Mouse (Mus musculus): Measurements from ENCODE around the gene Ush1g. TPM values are rescaled to one million over a fixed set of nuclear protein-coding genes. Genes with fewer than 3 reads are reported as not detected.

Ush1g gene
- polyA plus RNA-seq, 1 experiment from 2014 or later, result not detected

DNA sequence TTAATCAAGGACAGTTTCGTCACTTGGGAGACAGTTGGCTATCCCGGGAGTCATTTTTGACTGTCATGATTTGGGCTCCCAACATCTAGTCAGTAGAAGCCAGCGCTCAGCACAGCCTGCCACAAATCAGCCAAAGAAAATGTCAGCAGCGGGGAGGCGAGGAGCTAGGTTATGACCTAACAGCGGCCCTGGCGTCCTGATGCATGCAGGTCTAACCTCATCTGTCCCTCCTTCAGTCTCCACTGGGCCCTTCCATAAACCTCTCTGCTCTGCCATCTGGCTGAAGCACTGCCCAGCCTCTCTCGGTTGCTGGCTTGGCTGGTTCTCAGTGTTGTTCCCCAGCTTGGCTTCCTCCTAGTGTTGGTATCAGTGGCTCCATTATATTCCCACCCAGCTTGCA lies 39.5 kb downstream of the Ush1g start:
- no peak overlapping the region for H3K4me2 ChIP-seq (ENCODE audit: low read length)
- no peaks in the 10 kb centered on the region; the same call in 1 of the 2 replicates for H3K4me1 ChIP-seq (ENCODE audit: control insufficient read depth, insufficient read depth, low read length)
- H3K27ac ChIP-seq (ENCODE audit: low read depth, low read length), result no peak overlapping the region
- ATAC-seq (no peak), DNase-seq (ENCODE audit: low spot score) (no peak)
- no peaks in the 10 kb centered on the region for H3K9me3 ChIP-seq (replicated peaks; ENCODE audit: control insufficient read depth, low read length)
- H3K27me3 ChIP-seq (replicated peaks; ENCODE audit: control insufficient read depth, insufficient read depth, low read length), result no peaks in the 10 kb centered on the region
- 80% methylated on average over 8 of the region's 8 CpGs for WGBS
- no peak overlapping the region for H3K9ac ChIP-seq (ENCODE audit: low read length)
- H3K4me3 ChIP-seq (ENCODE audit: low read depth, low read length), result no peak overlapping the region
- H3K36me3 ChIP-seq (ENCODE audit: control insufficient read depth, insufficient read depth, low read length), result no peaks in the 10 kb centered on the region

DNA sequence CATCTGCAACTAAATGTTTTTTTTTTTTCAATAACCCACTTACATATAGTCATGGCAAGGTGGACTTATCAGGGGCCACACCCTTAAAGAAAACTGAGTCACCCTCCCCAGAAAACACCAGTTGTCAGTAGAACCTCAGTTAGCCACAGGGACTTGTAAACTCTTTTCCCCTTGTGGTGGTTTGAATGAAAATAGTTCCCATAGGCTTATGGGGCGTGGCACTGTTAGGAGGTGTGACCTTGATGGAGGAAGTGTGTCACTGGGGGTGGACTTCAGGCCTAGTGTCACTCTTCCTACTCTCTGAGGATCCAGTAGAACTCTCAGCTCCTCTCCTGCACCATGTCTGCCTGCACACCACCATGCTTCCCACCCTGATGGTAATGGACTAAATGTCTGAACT lies 42.1 kb downstream of the Ush1g start:
- Histone ChIP-seq H3K4me1 (ENCODE audit: control insufficient read depth, insufficient read depth, low read length) (peaks cover 5% of the 10 kb centered on the region; the same call in 1 of the 2 replicates), H3K36me3 (ENCODE audit: control insufficient read depth, insufficient read depth, low read length) (no peaks in the 10 kb centered on the region), H3K4me3 (ENCODE audit: low read depth, low read length) (no peak overlapping the region), H3K9me3 (replicated peaks; ENCODE audit: control insufficient read depth, low read length) (no peaks in the 10 kb centered on the region), H3K9ac (ENCODE audit: low read length) (no peak overlapping the region), H3K27ac (ENCODE audit: low read depth, low read length) (no peak overlapping the region), H3K4me2 (ENCODE audit: low read length) (no peak overlapping the region), H3K27me3 (replicated peaks; ENCODE audit: control insufficient read depth, insufficient read depth, low read length) (no peaks in the 10 kb centered on the region)
- 76% methylated on average over 1 of the region's 1 CpGs for WGBS
- no peak for ATAC-seq
- DNase-seq (ENCODE audit: low spot score), result no peak

DNA sequence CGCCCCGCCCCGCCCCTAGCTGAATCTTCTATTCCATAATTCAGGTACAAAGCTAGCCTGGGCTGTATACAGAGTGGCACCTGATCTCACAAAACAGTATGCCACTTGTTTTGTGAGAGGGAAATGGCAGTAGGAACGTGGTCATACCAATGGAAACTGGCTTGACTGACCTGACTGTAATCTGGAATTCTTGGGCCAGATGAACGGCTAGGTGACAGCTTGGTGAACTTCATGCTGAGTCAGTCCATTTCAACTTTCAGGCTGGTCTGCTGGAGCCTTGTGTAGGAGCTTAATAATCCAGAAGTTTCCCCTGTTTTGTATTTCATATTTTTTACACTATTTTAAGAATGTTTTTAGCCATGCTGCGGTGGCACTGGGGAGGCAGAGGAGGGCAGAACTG lies 43.7 kb downstream of the Ush1g start:
- H3K4me2 ChIP-seq (ENCODE audit: low read length), result peak overlapping the region; percentile 69
- WGBS, result 77% methylated on average over 6 of the region's 6 CpGs
- H3K9me3 ChIP-seq (replicated peaks; ENCODE audit: control insufficient read depth, low read length), result no peaks in the 10 kb centered on the region
- ATAC-seq, result no peak
- no peaks in the 10 kb centered on the region for H3K27me3 ChIP-seq (replicated peaks; ENCODE audit: control insufficient read depth, insufficient read depth, low read length)
- no peak for DNase-seq (ENCODE audit: low spot score)
- no peak overlapping the region for H3K27ac ChIP-seq (ENCODE audit: low read depth, low read length)
- peaks cover 5% of the 10 kb centered on the region; the same call in 1 of the 2 replicates for H3K4me1 ChIP-seq (ENCODE audit: control insufficient read depth, insufficient read depth, low read length)
- H3K36me3 ChIP-seq (ENCODE audit: control insufficient read depth, insufficient read depth, low read length), result no peaks in the 10 kb centered on the region
- no peak overlapping the region for H3K4me3 ChIP-seq (ENCODE audit: low read depth, low read length)
- H3K9ac ChIP-seq (ENCODE audit: low read length), result no peak overlapping the region

GRCm38 (mm10) chr11:115277604-115277975 lies 44.3 kb downstream of the Ush1g start:
- peak overlapping the region; percentile 65 for H3K27ac ChIP-seq (ENCODE audit: low read depth, low read length)
- H3K9ac ChIP-seq (ENCODE audit: low read length), result peak overlapping the region; percentile 69
- DNase-seq (ENCODE audit: low spot score), result no peak
- 19% methylated on average over 7 of the region's 7 CpGs for WGBS
- H3K4me2 ChIP-seq (ENCODE audit: low read length), result peak overlapping the region; percentile 69
- H3K4me1 ChIP-seq (ENCODE audit: control insufficient read depth, insufficient read depth, low read length), result peaks cover 5% of the 10 kb centered on the region; the same call in 1 of the 2 replicates
- H3K4me3 ChIP-seq (ENCODE audit: low read depth, low read length), result peak overlapping the region; percentile 61
- H3K27me3 ChIP-seq (replicated peaks; ENCODE audit: control insufficient read depth, insufficient read depth, low read length), result no peaks in the 10 kb centered on the region
- no peaks in the 10 kb centered on the region for H3K9me3 ChIP-seq (replicated peaks; ENCODE audit: control insufficient read depth, low read length)
- ATAC-seq, result no peak
- H3K36me3 ChIP-seq (ENCODE audit: control insufficient read depth, insufficient read depth, low read length), result no peaks in the 10 kb centered on the region

DNA sequence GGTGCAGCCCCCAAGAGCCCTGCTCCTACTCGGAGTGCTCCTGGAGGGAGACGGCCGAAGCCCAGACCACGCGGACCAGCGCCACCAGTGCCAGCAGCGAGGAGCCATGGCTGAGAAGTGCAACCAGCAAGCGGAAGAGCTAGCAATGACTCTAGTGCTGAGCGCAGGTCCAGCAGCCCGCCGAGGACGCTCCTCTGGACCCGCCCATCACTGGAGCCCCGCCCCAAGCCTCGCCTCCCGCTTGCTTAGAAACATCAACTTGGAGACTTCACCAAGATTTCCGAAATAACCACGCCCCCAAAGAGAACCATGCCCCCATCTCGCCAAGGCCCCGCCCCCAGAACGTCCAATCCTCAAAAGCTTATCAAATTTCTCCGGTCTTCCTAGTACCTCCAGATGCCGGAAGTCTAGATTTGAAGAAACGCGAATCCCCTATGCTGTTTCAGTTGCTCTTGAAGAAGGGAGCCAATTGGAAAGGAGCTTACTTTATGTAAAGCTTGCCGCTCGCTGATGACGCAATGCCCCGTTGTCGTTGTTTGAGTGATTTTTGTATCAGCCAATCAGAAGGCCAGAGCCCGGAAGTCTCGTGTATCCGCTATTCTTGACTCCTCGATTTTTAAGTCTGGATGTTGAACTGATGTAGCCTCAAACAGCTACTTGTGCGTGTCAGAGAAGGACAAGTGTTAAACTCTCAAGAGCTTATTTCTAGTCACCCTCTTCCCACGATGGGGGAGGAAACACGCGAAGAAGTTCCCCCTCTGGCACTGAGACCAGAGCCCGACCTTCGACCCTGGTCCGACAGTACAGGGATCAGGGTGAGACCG lies 44.8 kb downstream of the Ush1g start, which contains the start of gene Fdxr:
Gene Fdxr (minus strand): TSS at position 271 of the 824 bp plus-strand sequence.
- Histone ChIP-seq H3K27me3 (replicated peaks; ENCODE audit: control insufficient read depth, insufficient read depth, low read length) (no peaks in the 10 kb centered on the region), H3K4me1 (ENCODE audit: control insufficient read depth, insufficient read depth, low read length) (peaks cover 5% of the 10 kb centered on the region; the same call in 1 of the 2 replicates), H3K27ac (ENCODE audit: low read depth, low read length) (peak within 1 kb of the TSS; percentile 83), H3K4me3 (ENCODE audit: low read depth, low read length) (peak within 1 kb of the TSS; percentile 61), H3K4me2 (ENCODE audit: low read length) (peak within 1 kb of the TSS; percentile 85), H3K9me3 (replicated peaks; ENCODE audit: control insufficient read depth, low read length) (no peaks in the 10 kb centered on the region), H3K36me3 (ENCODE audit: control insufficient read depth, insufficient read depth, low read length) (0 out of 2 replicates have a peak, but pooled peaks cover 2% of the 10 kb centered on the region), H3K9ac (ENCODE audit: low read length) (peak within 1 kb of the TSS; percentile 81)
- WGBS, result under 1% methylated on average over 42 of the region's 42 CpGs
- ATAC-seq (peak; percentile 97), DNase-seq (ENCODE audit: low spot score) (peak; percentile 100)

DNA sequence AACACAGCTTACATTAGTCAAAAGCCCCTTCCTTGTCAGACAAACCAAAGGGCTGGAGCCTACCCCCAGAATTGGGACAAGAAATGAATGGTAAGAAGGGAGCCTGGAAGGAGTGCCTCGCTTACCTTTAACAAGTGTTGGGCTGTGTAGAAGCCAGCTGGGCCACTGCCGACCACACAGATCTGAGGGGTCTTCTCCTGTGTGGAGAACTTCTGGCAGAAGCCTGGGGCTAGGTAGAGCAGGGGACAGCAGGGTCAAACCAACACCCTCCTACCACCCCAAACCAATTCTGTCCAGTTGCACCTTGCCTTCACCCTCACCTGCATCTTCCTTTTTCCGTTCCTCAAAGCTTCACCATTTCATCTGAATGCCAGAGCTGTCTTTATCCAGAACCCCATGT lies 45.9 kb downstream of the Ush1g start:
- H3K4me1 ChIP-seq (ENCODE audit: control insufficient read depth, insufficient read depth, low read length), result peaks cover 5% of the 10 kb centered on the region; the same call in 1 of the 2 replicates
- no peak for DNase-seq (ENCODE audit: low spot score)
- H3K9me3 ChIP-seq (replicated peaks; ENCODE audit: control insufficient read depth, low read length), result no peaks in the 10 kb centered on the region
- H3K9ac ChIP-seq (ENCODE audit: low read length), result peak overlapping the region; percentile 81
- ATAC-seq, result no peak
- 0 out of 2 replicates have a peak, but pooled peaks cover 3% of the 10 kb centered on the region for H3K36me3 ChIP-seq (ENCODE audit: control insufficient read depth, insufficient read depth, low read length)
- WGBS, result 61% methylated on average over 3 of the region's 3 CpGs
- H3K4me2 ChIP-seq (ENCODE audit: low read length), result peak overlapping the region; percentile 85
- no peak overlapping the region for H3K27ac ChIP-seq (ENCODE audit: low read depth, low read length)
- no peaks in the 10 kb centered on the region for H3K27me3 ChIP-seq (replicated peaks; ENCODE audit: control insufficient read depth, insufficient read depth, low read length)
- H3K4me3 ChIP-seq (ENCODE audit: low read depth, low read length), result peak overlapping the region; percentile 61

GRCm38 (mm10) chr11:115275509-115275908 lies 46.3 kb downstream of the Ush1g start:
- Histone ChIP-seq H3K4me3 (ENCODE audit: low read depth, low read length) (no peak overlapping the region), H3K9me3 (replicated peaks; ENCODE audit: control insufficient read depth, low read length) (no peaks in the 10 kb centered on the region), H3K9ac (ENCODE audit: low read length) (no peak overlapping the region), H3K27ac (ENCODE audit: low read depth, low read length) (no peak overlapping the region), H3K27me3 (replicated peaks; ENCODE audit: control insufficient read depth, insufficient read depth, low read length) (no peaks in the 10 kb centered on the region), H3K36me3 (ENCODE audit: control insufficient read depth, insufficient read depth, low read length) (0 out of 2 replicates have a peak, but pooled peaks cover 3% of the 10 kb centered on the region), H3K4me2 (ENCODE audit: low read length) (peak overlapping the region; percentile 85), H3K4me1 (ENCODE audit: control insufficient read depth, insufficient read depth, low read length) (peaks cover 5% of the 10 kb centered on the region; the same call in 1 of the 2 replicates)
- WGBS, result 87% methylated on average over 6 of the region's 6 CpGs
- ATAC-seq, result no peak
- DNase-seq (ENCODE audit: low spot score), result no peak

DNA sequence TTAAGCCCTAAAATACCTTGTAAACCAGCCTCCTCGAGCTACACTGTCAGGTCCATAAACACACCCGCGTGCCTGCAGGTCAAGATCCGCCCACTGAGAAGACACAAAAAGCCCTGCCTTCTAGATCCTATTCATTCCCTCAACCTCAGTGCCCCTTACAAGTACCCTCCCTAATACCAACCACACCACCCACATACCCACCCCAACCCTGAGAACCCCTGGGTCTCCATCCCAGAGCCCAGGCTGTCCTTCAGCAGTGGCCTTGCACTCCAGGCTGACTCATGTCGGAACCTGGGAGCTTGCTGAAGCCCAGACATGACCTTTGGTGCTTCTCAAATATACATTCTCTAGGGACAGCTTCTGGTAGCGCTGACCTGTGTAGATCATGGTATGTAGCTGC lies 47.1 kb downstream of the Ush1g start:
- WGBS, result 90% methylated on average over 6 of the region's 6 CpGs
- H3K4me1 ChIP-seq (ENCODE audit: control insufficient read depth, insufficient read depth, low read length), result peaks cover 5% of the 10 kb centered on the region; the same call in 1 of the 2 replicates
- H3K9ac ChIP-seq (ENCODE audit: low read length), result no peak overlapping the region
- no peak overlapping the region for H3K27ac ChIP-seq (ENCODE audit: low read depth, low read length)
- no peak overlapping the region for H3K4me3 ChIP-seq (ENCODE audit: low read depth, low read length)
- 0 out of 2 replicates have a peak, but pooled peaks cover 3% of the 10 kb centered on the region for H3K36me3 ChIP-seq (ENCODE audit: control insufficient read depth, insufficient read depth, low read length)
- H3K27me3 ChIP-seq (replicated peaks; ENCODE audit: control insufficient read depth, insufficient read depth, low read length), result no peaks in the 10 kb centered on the region
- no peaks in the 10 kb centered on the region for H3K9me3 ChIP-seq (replicated peaks; ENCODE audit: control insufficient read depth, low read length)
- H3K4me2 ChIP-seq (ENCODE audit: low read length), result no peak overlapping the region
- DNase-seq (ENCODE audit: low spot score) (no peak), ATAC-seq (no peak)

DNA sequence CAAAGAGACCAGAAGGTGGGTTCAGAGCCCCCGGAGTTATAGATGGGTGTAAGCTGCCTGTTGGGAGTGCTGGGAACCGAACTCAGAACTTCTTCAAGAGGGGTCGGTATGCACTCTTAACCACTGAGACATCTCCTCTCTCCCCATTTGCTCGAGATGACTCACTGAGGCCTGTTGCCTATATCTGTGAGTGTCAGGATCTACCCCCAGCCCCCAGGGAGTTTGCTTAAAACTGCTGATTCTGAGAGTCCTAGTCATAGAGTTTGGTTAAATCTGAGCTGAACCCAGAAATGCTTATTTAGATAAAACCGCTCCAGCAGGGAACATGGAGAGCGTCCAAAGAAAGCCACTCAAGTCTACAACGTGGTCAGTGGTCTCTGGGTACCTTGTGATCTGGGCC lies 47.7 kb downstream of the Ush1g start:
- peaks cover 7% of the 10 kb centered on the region; the same call in 1 of the 2 replicates for H3K36me3 ChIP-seq (ENCODE audit: control insufficient read depth, insufficient read depth, low read length)
- no peak overlapping the region for H3K4me2 ChIP-seq (ENCODE audit: low read length)
- no peak overlapping the region for H3K4me3 ChIP-seq (ENCODE audit: low read depth, low read length)
- DNase-seq (ENCODE audit: low spot score), result no peak
- 91% methylated on average over 7 of the region's 7 CpGs for WGBS
- H3K27me3 ChIP-seq (replicated peaks; ENCODE audit: control insufficient read depth, insufficient read depth, low read length), result no peaks in the 10 kb centered on the region
- peaks cover 5% of the 10 kb centered on the region; the same call in 1 of the 2 replicates for H3K4me1 ChIP-seq (ENCODE audit: control insufficient read depth, insufficient read depth, low read length)
- H3K9ac ChIP-seq (ENCODE audit: low read length), result no peak overlapping the region
- H3K9me3 ChIP-seq (replicated peaks; ENCODE audit: control insufficient read depth, low read length), result no peaks in the 10 kb centered on the region
- H3K27ac ChIP-seq (ENCODE audit: low read depth, low read length), result no peak overlapping the region
- ATAC-seq, result no peak
